Comparison of ENCODE assay signal across 28 mouse cellular contexts in the genomic region with DNA sequence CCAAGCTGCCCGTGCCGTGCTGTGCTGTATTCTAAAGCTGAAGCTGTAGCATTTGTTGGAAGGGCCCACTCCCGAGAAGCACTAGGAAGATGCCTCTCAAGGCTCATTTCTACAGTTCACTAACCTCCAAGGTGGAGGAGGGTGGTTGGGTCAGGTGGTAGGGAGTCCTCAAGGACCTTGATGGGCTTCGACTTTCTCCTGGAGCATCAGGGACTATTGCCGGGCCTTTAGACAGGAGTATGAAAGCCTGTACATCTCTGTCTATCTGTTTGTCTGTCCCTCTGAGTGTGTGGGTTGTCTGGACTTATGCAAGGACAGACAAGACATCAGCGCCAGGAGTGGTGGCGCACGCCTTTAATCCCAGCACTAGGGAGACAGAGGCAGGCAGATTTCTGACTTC.
"Had no signal": no experiment of that assay in that cellular context is flagged by ENCODE, and none has a peak within 500 bp of the region (broad histone marks: within the 10 kb centered on the region; RNA-seq: fewer than 3 reads in every experiment).

No protein-coding gene starts in this region.

- H3K36me3 ChIP-seq: embryonic facial prominence, embryonic 10.5 days; embryonic facial prominence, embryonic 12.5 days; embryonic facial prominence, embryonic 13.5 days; embryonic facial prominence, embryonic 15.5 days; forebrain, embryonic 10.5 days; forebrain, embryonic 12.5 days; forebrain, embryonic 15.5 days had no signal

- H3K27ac ChIP-seq: embryonic facial prominence, embryonic 12.5 days; embryonic facial prominence, embryonic 13.5 days; embryonic facial prominence, embryonic 15.5 days; forebrain, embryonic 10.5 days; forebrain, embryonic 12.5 days; forebrain, embryonic 13.5 days; forebrain, embryonic 15.5 days; gastrocnemius, adult 2 months; heart, adult 2 months had no signal

- H3K27me3 ChIP-seq: embryonic facial prominence, embryonic 12.5 days; embryonic facial prominence, embryonic 13.5 days; embryonic facial prominence, embryonic 15.5 days; forebrain, embryonic 12.5 days; forebrain, embryonic 13.5 days; forebrain, embryonic 15.5 days had no signal

- H3K4me1 ChIP-seq: embryonic facial prominence, embryonic 15.5 days; forebrain, embryonic 12.5 days; forebrain, embryonic 15.5 days had no signal

- DNase-seq: cerebellum, adult 2 months; cerebellum, adult 8-10 months; cerebellum, adult 9-10 months; cerebellum, adult 9-11 months; cerebellum, postnatal 10 days; cerebellum, postnatal 14 days; cerebellum, postnatal 25 days; cerebellum, postnatal 36 days; embryo, embryonic 11 days; forebrain, postnatal 0 days; gastrocnemius, adult 2 months; gastrocnemius, postnatal 10 days; gastrocnemius, postnatal 14 days; gastrocnemius, postnatal 25 days; gastrocnemius, postnatal 36 days; heart, adult 18-20 months; heart, adult 2 months had no signal

- H3K4me3 ChIP-seq: embryonic facial prominence, embryonic 10.5 days; embryonic facial prominence, embryonic 12.5 days; embryonic facial prominence, embryonic 13.5 days; embryonic facial prominence, embryonic 15.5 days; erythroblast, embryonic 14.5 days; forebrain, embryonic 10.5 days; forebrain, embryonic 12.5 days; forebrain, embryonic 13.5 days; forebrain, embryonic 15.5 days; gastrocnemius, adult 2 months; heart, adult 2 months had no signal

- H3K4me2 ChIP-seq: embryonic facial prominence, embryonic 12.5 days; embryonic facial prominence, embryonic 13.5 days; embryonic facial prominence, embryonic 15.5 days; forebrain, embryonic 12.5 days; forebrain, embryonic 13.5 days; forebrain, embryonic 15.5 days had no signal

- H3K9ac ChIP-seq: embryonic facial prominence, embryonic 12.5 days; embryonic facial prominence, embryonic 13.5 days; embryonic facial prominence, embryonic 15.5 days; forebrain, embryonic 12.5 days; forebrain, embryonic 13.5 days; forebrain, embryonic 15.5 days; forebrain, postnatal 0 days had no signal

- H3K9me3 ChIP-seq: embryonic facial prominence, embryonic 10.5 days; embryonic facial prominence, embryonic 12.5 days; embryonic facial prominence, embryonic 13.5 days; embryonic facial prominence, embryonic 15.5 days; forebrain, embryonic 10.5 days; forebrain, embryonic 12.5 days; forebrain, embryonic 13.5 days; forebrain, embryonic 15.5 days had no signal

- ATAC-seq: forebrain, embryonic 13.5 days; forebrain, embryonic 14.5 days; forebrain, embryonic 15.5 days; forebrain, embryonic 16.5 days; forebrain, postnatal 0 days had no signal
